ENCODE assay signal across 22 mouse cellular contexts in the genomic region with DNA sequence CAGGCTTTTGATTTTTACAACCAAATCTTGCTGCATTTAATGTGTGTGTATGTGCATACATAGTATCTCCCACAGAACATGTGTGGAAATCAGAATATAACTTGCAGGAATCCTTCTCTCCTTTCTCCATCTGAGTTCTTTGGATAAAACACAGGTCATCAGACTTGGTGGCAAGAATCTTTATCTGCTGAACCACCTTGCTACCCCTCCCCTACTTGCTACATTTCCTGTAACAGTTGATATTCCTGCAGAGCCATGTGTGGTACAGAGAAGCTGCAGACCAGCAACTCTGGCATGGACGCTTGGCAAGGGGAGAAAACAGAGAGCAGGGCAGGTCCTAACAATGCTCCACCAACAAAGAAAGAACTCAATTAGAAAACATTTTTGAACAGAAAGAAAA. TPM values are rescaled to one million over a fixed set of nuclear protein-coding genes. Genes with fewer than 3 reads are reported as not detected.
DNase-seq lines count a peak whose midpoint lies in the region; ATAC-seq and TF ChIP-seq lines count a peak whose summit lies in the region.
"Had no signal": no experiment of that assay in that cellular context is flagged by ENCODE, and none has a peak within 500 bp of the region (broad histone marks: within the 10 kb centered on the region; RNA-seq: fewer than 3 reads in every experiment).

No protein-coding gene starts in this region.

- no peaks in the 10 kb centered on the region for H3K27me3 ChIP-seq in liver, embryonic 12.5 days (replicated peaks)
- H3K27me3 ChIP-seq in liver, embryonic 16.5 days (ENCODE audit: control insufficient read depth, insufficient read depth, low read depth, low read length) = no peaks in the 10 kb centered on the region
- H3K27me3 ChIP-seq in intestine, postnatal 0 days (replicated peaks; ENCODE audit: control insufficient read depth, insufficient read depth, low read length) = no peaks in the 10 kb centered on the region
- H3K27me3 ChIP-seq: CH12.LX; embryonic facial prominence, embryonic 13.5 days; forebrain, embryonic 12.5 days; heart, embryonic 15.5 days; hindbrain, embryonic 13.5 days had no signal

- 14% methylated on average over 1 of the region's 1 CpGs for WGBS in liver, embryonic 12.5 days (ENCODE audit: insufficient replicate concordance)
- WGBS in liver, embryonic 16.5 days (ENCODE audit: insufficient replicate concordance) = 10% methylated on average over 1 of the region's 1 CpGs
- 68% methylated on average over 1 of the region's 1 CpGs for WGBS in intestine, postnatal 0 days

- H3K4me3 ChIP-seq in liver, embryonic 12.5 days = no peak overlapping the region
- no peak overlapping the region for H3K4me3 ChIP-seq in liver, embryonic 16.5 days (ENCODE audit: low read depth, low read length)
- H3K4me3 ChIP-seq in intestine, postnatal 0 days (ENCODE audit: low read depth, low read length) = no peak overlapping the region
- H3K4me3 ChIP-seq: embryonic facial prominence, embryonic 13.5 days; forebrain, embryonic 12.5 days; heart, adult 2 months; heart, embryonic 15.5 days; hindbrain, embryonic 13.5 days had no signal

- H3K4me2 ChIP-seq in liver, embryonic 12.5 days = no peak overlapping the region
- H3K4me2 ChIP-seq in liver, embryonic 16.5 days (ENCODE audit: low read depth, low read length) = no peak overlapping the region
- no peak overlapping the region for H3K4me2 ChIP-seq in intestine, postnatal 0 days (replicated peaks; ENCODE audit: low read depth)
- H3K4me2 ChIP-seq: embryonic facial prominence, embryonic 13.5 days; forebrain, embryonic 12.5 days; heart, embryonic 11.5 days; heart, embryonic 15.5 days; hindbrain, embryonic 13.5 days had no signal

- peak; percentile 48 for DNase-seq in c-Kit-positive CD71-positive TER-119-positive erythroid progenitor cells, embryonic 14.5 days (ENCODE audit: low spot score)
- no peak for DNase-seq in kidney, postnatal 36 days
- DNase-seq in frontal cortex, postnatal 36 days (ENCODE audit: low spot score in 2 of 2) = no peak
- DNase-seq in layer of hippocampus, adult 18-20 months (ENCODE audit: low spot score in 2 of 2) = no peak
- DNase-seq: adrenal gland, adult 2 months; adrenal gland, postnatal 25 days; cerebellum, adult 11 months; cerebellum, adult 8-10 months; cerebellum, postnatal 14 days; gastrocnemius, postnatal 14 days; heart, adult 2 months; heart, postnatal 14 days had no signal

- no peak for TF ChIP-seq CTCF in intestine, postnatal 0 days (IDR thresholded peaks at IDR 0.05; ENCODE audit: low read depth)

- H3K27ac ChIP-seq in liver, embryonic 12.5 days = no peak overlapping the region
- no peak overlapping the region for H3K27ac ChIP-seq in liver, embryonic 16.5 days (ENCODE audit: low read length)
- H3K27ac ChIP-seq in intestine, postnatal 0 days (ENCODE audit: low read depth, low read length) = no peak overlapping the region
- H3K27ac ChIP-seq: embryonic facial prominence, embryonic 13.5 days; forebrain, embryonic 12.5 days; heart, adult 2 months; heart, embryonic 15.5 days; hindbrain, embryonic 13.5 days had no signal

- no peak overlapping the region for H3K9ac ChIP-seq in liver, embryonic 12.5 days
- no peak overlapping the region for H3K9ac ChIP-seq in liver, embryonic 16.5 days (ENCODE audit: low read depth, low read length)
- no peak overlapping the region for H3K9ac ChIP-seq in intestine, postnatal 0 days (ENCODE audit: low read depth, low read length)
- H3K9ac ChIP-seq: embryonic facial prominence, embryonic 13.5 days; forebrain, embryonic 12.5 days; heart, embryonic 15.5 days; hindbrain, embryonic 13.5 days had no signal

- ATAC-seq in liver, embryonic 12.5 days = peak; percentile 84
- peak; percentile 43 for ATAC-seq in liver, embryonic 16.5 days (ENCODE audit: low read depth)
- no peak for ATAC-seq in intestine, postnatal 0 days
- ATAC-seq: forebrain, embryonic 16.5 days had no signal

- H3K4me1 ChIP-seq in liver, embryonic 12.5 days = peaks cover 8% of the 10 kb centered on the region
- H3K4me1 ChIP-seq in liver, embryonic 16.5 days (ENCODE audit: control insufficient read depth, low read depth, low read length) = no peaks in the 10 kb centered on the region; the same call in 1 of the 2 replicates
- no peaks in the 10 kb centered on the region for H3K4me1 ChIP-seq in intestine, postnatal 0 days (replicated peaks; ENCODE audit: control insufficient read depth, insufficient read depth, low read length)
- H3K4me1 ChIP-seq: embryonic facial prominence, embryonic 13.5 days; forebrain, embryonic 12.5 days; heart, embryonic 15.5 days; hindbrain, embryonic 13.5 days had no signal

- H3K9me3 ChIP-seq in liver, embryonic 12.5 days (replicated peaks) = no peaks in the 10 kb centered on the region
- H3K9me3 ChIP-seq in liver, embryonic 16.5 days (replicated peaks; ENCODE audit: control insufficient read depth, low read length) = no peaks in the 10 kb centered on the region
- no peaks in the 10 kb centered on the region for H3K9me3 ChIP-seq in intestine, postnatal 0 days (ENCODE audit: control insufficient read depth)
- H3K9me3 ChIP-seq: embryonic facial prominence, embryonic 13.5 days; forebrain, embryonic 12.5 days; heart, embryonic 15.5 days; hindbrain, embryonic 13.5 days had no signal

- H3K36me3 ChIP-seq in liver, embryonic 12.5 days = no peaks in the 10 kb centered on the region
- H3K36me3 ChIP-seq in liver, embryonic 16.5 days (ENCODE audit: control insufficient read depth, insufficient read depth) = no peaks in the 10 kb centered on the region
- no peaks in the 10 kb centered on the region for H3K36me3 ChIP-seq in intestine, postnatal 0 days (ENCODE audit: control insufficient read depth, insufficient read depth)
- H3K36me3 ChIP-seq: embryonic facial prominence, embryonic 13.5 days; forebrain, embryonic 12.5 days; heart, embryonic 15.5 days had no signal

RNA-seq across cellular contexts. Expression of a gene that starts 52.4 kb away (rescaled TPM):
- polyA plus RNA-seq in liver, embryonic 12.5 days (2016; fragmentation: Nextera tagmentation; extraction: Ambion mirVana) = 4.1 and 6.0 TPM in 2 replicates
- polyA plus RNA-seq in liver, embryonic 16.5 days (2015; fragmentation: Nextera tagmentation; extraction: Ambion mirVana) = 2.5 and 3.2 TPM in 2 replicates
- 0.92 and 1.1 TPM in 2 replicates for polyA plus RNA-seq in intestine, postnatal 0 days (2015; fragmentation: Nextera tagmentation; extraction: Ambion mirVana)
- total RNA-seq in layer of hippocampus, adult 18-20 months (2021) = 1 to 10 TPM; 8.9 to 9.6 TPM
- total RNA-seq: CH12.LX had no signal
